Mouse (Mus musculus) layer of hippocampus, postnatal 10 days (tissue): ENCODE data around the gene Vmn1r71. TPM values are rescaled to one million over a fixed set of nuclear protein-coding genes. Genes with fewer than 3 reads are reported as not detected.
"Not testable (repeated sequence)": the region's sequence is repeated elsewhere in the genome, so short reads cannot be mapped to it uniquely, and the experiment has no call there.

Experiments used
- DNase-seq, 2 experiments: peaks; one replicate each; pipeline ENCODE4 v3.0.0; 2021; ENCODE audit warnings: low spot score in 2 of 2
- long read RNA-seq: library from polyadenylated mRNA; stranded (forward); transcript quantifications from one replicate; pipeline ENCODE4 v2.0.0, GENCODE M21; 2023
- total RNA-seq, 2 experiments: library from RNA; stranded (reverse); gene quantifications; 2 replicates each; pipeline ENCODE4 v1.2.3; 2021

Gene Vmn1r71
- not detected for total RNA-seq
- long read RNA-seq: 0 reads

GRCm38 (mm10) chr7:10754264-10754663 lies at the start of gene Vmn1r71:
Gene Vmn1r71, minus strand, starts transcription at chr7:10754364.
- no peak for DNase-seq

- not testable (repeated sequence) for DNase-seq
Observed at GRCm38 (mm10) chr7:10757551-10757950, 3.4 kb upstream of the Vmn1r71 start.

Other genes starting within 250 kb of the Vmn1r71 start
- not detected for gene Vmn1r68, start 195.9 kb downstream of the Vmn1r71 start, total RNA-seq
- not detected for gene Vmn1r69, start 140.7 kb downstream of the Vmn1r71 start, total RNA-seq
- not detected for gene Vmn1r70, start 122.8 kb downstream of the Vmn1r71 start, total RNA-seq
- not detected for gene Nlrp4b, start 66.6 kb downstream of the Vmn1r71 start, total RNA-seq
- not detected for gene Zscan4b, start 150.7 kb upstream of the Vmn1r71 start, total RNA-seq